Mouse (Mus musculus) intestine, postnatal 0 days (tissue): ENCODE measurements around the gene Frs3. TPM values are rescaled to one million over a fixed set of nuclear protein-coding genes. Genes with fewer than 3 reads are reported as not detected.

Experiments used
- ATAC-seq: fragments of 200-750 bp; cut with Nextera tagmentation; 2 replicates; pipeline ENCODE4 v1.8.0; 2017; ENCODE audit warnings: mild to moderate bottlenecking, moderate TSS enrichment, moderate library complexity
- H3K27ac ChIP-seq: fragments of 300-500 bp; sonication (generic); 2 replicates; pipeline ENCODE4 v1.5.1; 2014; ENCODE audit warnings: mild to moderate bottlenecking, low read depth, low read length, moderate library complexity
- H3K27me3 ChIP-seq: fragments of 300-500 bp; sonication (generic); replicated peaks from 2 replicates; pipeline ENCODE4 v1.6.1; 2014; ENCODE audit warnings: low read length, mixed read lengths; ENCODE audit not compliant: control insufficient read depth, insufficient read depth
- H3K36me3 ChIP-seq: fragments of 300-500 bp; sonication (generic); 2 replicates; pipeline ENCODE4 v1.6.1; 2014; ENCODE audit warnings: mild to moderate bottlenecking, moderate library complexity; ENCODE audit not compliant: control insufficient read depth, insufficient read depth
- H3K4me1 ChIP-seq: fragments of 300-500 bp; sonication (generic); replicated peaks from 2 replicates; pipeline ENCODE4 v1.6.1; 2014; ENCODE audit warnings: antibody characterized with exemption, low read length, mixed read lengths; ENCODE audit not compliant: control insufficient read depth, insufficient read depth
- H3K4me2 ChIP-seq: fragments of 300-500 bp; sonication (generic); replicated peaks from 2 replicates; pipeline ENCODE4 v1.6.1; 2014; ENCODE audit warnings: low read depth, mild to moderate bottlenecking, moderate library complexity
- H3K4me3 ChIP-seq: fragments of 300-500 bp; sonication (generic); 2 replicates; pipeline ENCODE4 v1.5.1; 2014; ENCODE audit warnings: low read depth, low read length
- H3K9ac ChIP-seq: fragments of 300-500 bp; sonication (generic); 2 replicates; pipeline ENCODE4 v1.6.1; 2014; ENCODE audit warnings: mild to moderate bottlenecking, low read depth, low read length
- H3K9me3 ChIP-seq: fragments of 300-500 bp; sonication (generic); 2 replicates; pipeline ENCODE4 v1.6.1; 2016; ENCODE audit warnings: mixed run types; ENCODE audit not compliant: control insufficient read depth
- CTCF ChIP-seq: sonication (generic); IDR thresholded peaks from 2 replicates; pipeline ENCODE4 v1.5.1; 2016; ENCODE audit warnings: low read depth, mild to moderate bottlenecking, control low read depth, antibody characterized with exemption, moderate library complexity
- WGBS: fragments of 180-500 bp; shearing (Covaris S2); extraction: QIAGEN DNeasy Blood & Tissue Kit; methylation state at CpG from one replicate; pipeline ENCODE4 v1.1.7; 2014; 5-methylcytosine and 5-hydroxymethylcytosine counted together
- polyA plus RNA-seq: library from polyadenylated mRNA; unstranded; fragments of >200 nt; fragmentation: Nextera tagmentation; extraction: Ambion mirVana; gene quantifications from 2 replicates; pipeline ENCODE4 v1.2.1, GENCODE M21; 2015

Gene Frs3
- polyA plus RNA-seq, 1 experiment from 2014 or later = 2.9 TPM

DNA sequence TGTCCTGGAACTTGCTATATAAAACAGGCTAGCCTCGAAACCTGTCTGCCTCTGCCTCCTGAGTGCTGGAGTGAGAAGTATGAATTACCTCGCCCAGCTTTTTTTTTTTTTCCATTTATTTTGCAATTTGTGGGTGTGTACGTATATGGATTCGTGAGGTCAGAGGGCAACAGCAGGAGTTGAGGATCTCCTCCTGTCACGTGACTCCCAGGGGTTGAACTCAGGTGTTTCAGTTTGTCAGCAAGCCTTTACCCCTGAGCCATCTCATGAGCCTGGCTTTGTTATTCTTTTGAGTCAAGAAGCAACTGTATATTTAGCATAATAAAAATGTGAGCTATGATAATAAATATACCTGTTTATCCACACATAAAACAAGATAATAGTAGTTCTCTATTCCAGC is 33.1 kb upstream of the Frs3 start:
- no peak for ATAC-seq
- H3K4me3 ChIP-seq = no peak overlapping the region
- no peak overlapping the region for H3K4me2 ChIP-seq
- H3K9ac ChIP-seq = no peak overlapping the region
- H3K9me3 ChIP-seq = no peaks in the 10 kb centered on the region
- no peak overlapping the region for H3K27ac ChIP-seq
- no peak for TF ChIP-seq CTCF
- H3K27me3 ChIP-seq = no peaks in the 10 kb centered on the region
- WGBS = 39% methylated on average over 5 of the region's 5 CpGs
- no peaks in the 10 kb centered on the region; the same call in 1 of the 2 replicates for H3K4me1 ChIP-seq
- peaks cover 5% of the 10 kb centered on the region; the same call in 1 of the 2 replicates for H3K36me3 ChIP-seq

DNA sequence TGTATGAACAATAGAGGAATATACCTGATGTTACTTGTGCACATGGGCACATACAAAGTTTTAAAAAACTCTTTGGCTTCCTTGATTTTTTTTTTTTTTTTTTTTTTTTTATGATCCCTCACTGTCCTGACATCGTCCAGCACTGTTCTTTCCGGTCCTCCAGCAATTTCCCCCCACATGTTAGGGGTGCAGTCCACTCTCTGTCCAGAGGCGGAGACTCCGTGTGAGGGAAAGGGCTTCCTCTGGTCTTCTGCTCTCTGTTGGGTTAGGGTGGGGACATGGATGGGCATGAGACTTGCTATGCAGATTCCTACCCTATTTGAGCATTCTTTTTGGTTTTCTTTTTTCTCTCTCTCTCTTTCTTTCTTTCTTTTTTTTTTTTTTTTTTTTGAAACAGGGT is 30.9 kb upstream of the Frs3 start:
- H3K36me3 ChIP-seq = peaks cover 5% of the 10 kb centered on the region; the same call in 1 of the 2 replicates
- H3K27me3 ChIP-seq = no peaks in the 10 kb centered on the region
- H3K27ac ChIP-seq = no peak overlapping the region
- no peak overlapping the region for H3K4me2 ChIP-seq
- H3K4me3 ChIP-seq = no peak overlapping the region
- no peak for ATAC-seq
- H3K9me3 ChIP-seq = no peaks in the 10 kb centered on the region
- no peak overlapping the region for H3K9ac ChIP-seq
- no peak for TF ChIP-seq CTCF
- 68% methylated on average over 4 of the region's 4 CpGs for WGBS
- no peaks in the 10 kb centered on the region; the same call in 1 of the 2 replicates for H3K4me1 ChIP-seq

GRCm38 (mm10) chr17:47658741-47659243 is 30.0 kb upstream of the Frs3 start:
- H3K4me3 ChIP-seq = no peak overlapping the region
- no peak for TF ChIP-seq CTCF
- no peaks in the 10 kb centered on the region; the same call in 1 of the 2 replicates for H3K36me3 ChIP-seq
- no peak overlapping the region for H3K27ac ChIP-seq
- H3K4me2 ChIP-seq = no peak overlapping the region
- no peaks in the 10 kb centered on the region for H3K9me3 ChIP-seq
- WGBS = 51% methylated on average over 3 of the region's 3 CpGs
- H3K27me3 ChIP-seq = no peaks in the 10 kb centered on the region
- H3K9ac ChIP-seq = no peak overlapping the region
- H3K4me1 ChIP-seq = no peaks in the 10 kb centered on the region; the same call in 1 of the 2 replicates
- ATAC-seq = no peak

- 0 out of 2 replicates have a peak, but pooled peaks cover 3% of the 10 kb centered on the region for H3K36me3 ChIP-seq
- H3K9me3 ChIP-seq = no peaks in the 10 kb centered on the region
- TF ChIP-seq CTCF = no peak
- H3K27me3 ChIP-seq = no peaks in the 10 kb centered on the region
- H3K4me3 ChIP-seq = no peak overlapping the region
- ATAC-seq = no peak
- no peak overlapping the region for H3K4me2 ChIP-seq
- no peak overlapping the region for H3K27ac ChIP-seq
- WGBS = 76% methylated on average over 9 of the region's 9 CpGs
- no peaks in the 10 kb centered on the region for H3K4me1 ChIP-seq
- no peak overlapping the region for H3K9ac ChIP-seq
These were observed 25.7 kb upstream of the Frs3 start for GRCm38 (mm10) chr17:47663009-47663713.

GRCm38 (mm10) chr17:47664474-47664873 is 24.4 kb upstream of the Frs3 start:
- WGBS = 74% methylated on average over 7 of the region's 7 CpGs
- Histone ChIP-seq H3K9ac (no peak overlapping the region), H3K4me1 (no peaks in the 10 kb centered on the region), H3K4me3 (no peak overlapping the region), H3K36me3 (0 out of 2 replicates have a peak, but pooled peaks cover 3% of the 10 kb centered on the region), H3K9me3 (no peaks in the 10 kb centered on the region), H3K27ac (no peak overlapping the region), H3K27me3 (no peaks in the 10 kb centered on the region), H3K4me2 (no peak overlapping the region)
- ATAC-seq = no peak
- no peak for TF ChIP-seq CTCF

GRCm38 (mm10) chr17:47669166-47669565 is 19.7 kb upstream of the Frs3 start:
- Histone ChIP-seq H3K4me2 (no peak overlapping the region), H3K9ac (no peak overlapping the region), H3K4me3 (no peak overlapping the region), H3K4me1 (no peaks in the 10 kb centered on the region), H3K27ac (no peak overlapping the region), H3K36me3 (0 out of 2 replicates have a peak, but pooled peaks cover 3% of the 10 kb centered on the region), H3K27me3 (no peaks in the 10 kb centered on the region), H3K9me3 (no peaks in the 10 kb centered on the region)
- no peak for ATAC-seq
- TF ChIP-seq CTCF = no peak
- 70% methylated on average over 4 of the region's 4 CpGs for WGBS
